Mouse (Mus musculus) urinary bladder, adult 18-20 months (tissue): ENCODE data around the gene Galntl6.

Experiments
- DNase-seq, 2 experiments: peaks; one replicate each; pipeline ENCODE4 v3.0.0; 2022; ENCODE audit warnings: low spot score in 2 of 2, mixed read lengths in 2 of 2

Galntl6 gene

DNA sequence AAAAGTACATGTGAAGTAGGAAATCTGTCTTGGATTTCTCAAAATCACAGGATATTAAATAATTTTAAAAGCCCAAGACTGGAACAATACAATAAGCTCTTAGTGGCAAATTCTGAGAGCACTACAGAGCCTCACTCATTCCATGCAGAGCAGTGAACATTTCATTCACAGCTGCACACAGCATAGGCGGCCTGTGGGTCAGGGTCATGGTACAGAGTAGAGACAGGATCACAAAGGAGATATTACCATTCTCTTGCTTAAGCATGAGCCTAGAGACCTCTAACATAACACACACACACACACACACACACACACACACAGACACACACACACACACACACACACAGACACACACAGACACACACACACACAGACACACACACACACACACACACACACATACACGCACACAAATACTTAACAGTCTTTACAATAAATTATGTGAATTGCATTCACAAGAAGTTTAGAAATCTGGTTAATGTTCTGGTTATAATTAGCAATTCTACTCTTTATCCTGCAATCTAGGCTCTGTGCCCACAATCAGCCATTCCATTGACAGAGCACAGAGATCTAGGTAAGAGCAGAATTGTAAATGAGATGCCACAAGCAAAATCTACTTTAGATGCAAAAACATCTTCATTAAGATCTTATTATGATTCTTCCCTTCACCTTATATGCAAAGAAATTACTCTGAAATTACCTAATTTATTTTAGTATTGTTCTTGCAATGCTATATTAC lies 653.7 kb downstream of the Galntl6 start:
- no peak for DNase-seq

DNA sequence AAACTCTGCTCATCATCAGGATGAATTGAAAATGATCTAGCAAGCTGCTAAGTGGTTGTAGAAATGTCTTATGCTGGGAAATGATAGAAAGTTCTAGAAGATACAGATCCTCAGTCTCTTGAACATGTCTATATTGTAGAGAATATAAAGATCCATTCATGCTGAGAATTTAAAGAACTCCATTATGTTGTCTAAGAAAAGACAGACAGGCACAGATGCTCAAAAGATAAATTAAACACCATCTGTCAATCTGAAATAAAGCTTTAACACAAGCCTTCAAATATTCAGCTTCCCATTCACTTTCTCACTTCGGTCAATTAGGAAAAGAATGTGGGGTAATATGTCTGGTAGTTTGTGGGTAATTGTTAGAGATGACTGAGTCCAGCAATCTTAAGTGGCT lies 658.8 kb downstream of the Galntl6 start:
- DNase-seq = no peak

DNA sequence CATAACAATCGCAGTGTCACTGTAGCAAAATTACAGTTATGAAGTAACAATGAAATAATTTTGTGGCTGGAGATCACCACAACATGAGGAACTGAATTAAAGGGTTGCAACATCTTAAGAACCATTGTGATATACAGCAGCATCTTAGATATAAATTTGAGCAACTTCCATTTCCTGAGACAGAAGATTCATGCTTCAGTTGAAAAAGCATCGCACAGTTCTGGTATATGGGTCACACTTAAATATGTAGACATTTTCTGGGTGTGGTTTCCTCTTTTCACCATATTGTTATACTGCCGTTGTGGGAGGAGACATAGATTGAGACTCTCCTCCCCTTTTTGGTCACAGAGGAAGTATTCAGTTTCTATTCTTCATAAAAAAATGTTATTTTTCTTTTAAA lies 667.6 kb downstream of the Galntl6 start:
- no peak for DNase-seq

DNA sequence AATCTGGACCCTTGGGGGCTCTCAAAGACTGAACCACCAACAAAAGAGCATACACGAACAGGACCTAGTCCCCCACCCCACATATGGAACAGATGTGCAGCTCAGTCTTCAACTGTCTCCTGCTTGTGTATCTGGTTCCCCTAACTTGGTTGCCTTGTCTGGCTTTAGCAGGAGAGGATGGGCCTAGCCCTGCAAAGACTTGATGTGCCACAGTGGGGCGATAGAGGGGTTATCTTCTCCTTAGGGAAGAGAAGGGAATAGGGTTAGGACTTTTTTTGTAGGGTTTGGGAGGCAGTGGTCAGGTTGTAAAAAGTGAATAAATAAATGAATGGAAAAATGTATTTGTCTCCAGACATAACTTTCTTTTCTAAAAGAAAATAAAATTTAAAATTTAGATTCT lies 678.2 kb downstream of the Galntl6 start:
- DNase-seq = no peak

GRCm38 (mm10) chr8:58228725-58229124 lies 683.7 kb downstream of the Galntl6 start:
- no peak for DNase-seq

- DNase-seq = no peak
Observed at GRCm38 (mm10) chr8:58217885-58218284, 694.6 kb downstream of the Galntl6 start.

DNA sequence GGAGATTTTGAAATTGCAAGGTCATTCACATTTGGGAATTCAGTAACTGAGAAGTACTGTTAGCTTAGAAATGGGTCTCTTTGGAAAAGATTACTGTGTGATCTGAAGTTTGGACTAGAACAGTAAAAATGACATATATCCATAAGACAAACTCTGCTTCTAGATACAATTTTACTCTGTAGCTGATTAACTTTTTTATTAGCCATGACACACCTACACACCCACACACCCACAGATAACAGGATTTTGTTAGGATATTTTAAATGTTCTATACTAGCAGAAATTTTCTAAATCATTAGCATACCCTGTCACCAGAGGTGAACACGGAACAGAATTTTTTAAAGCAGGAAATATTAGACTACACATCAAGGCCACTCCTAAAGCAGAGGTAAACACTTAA lies 722.7 kb downstream of the Galntl6 start:
- no peak for DNase-seq

GRCm38 (mm10) chr8:58146961-58147360 lies 765.5 kb downstream of the Galntl6 start:
- DNase-seq = peak in 1 of 2 experiments; percentile 4

DNA sequence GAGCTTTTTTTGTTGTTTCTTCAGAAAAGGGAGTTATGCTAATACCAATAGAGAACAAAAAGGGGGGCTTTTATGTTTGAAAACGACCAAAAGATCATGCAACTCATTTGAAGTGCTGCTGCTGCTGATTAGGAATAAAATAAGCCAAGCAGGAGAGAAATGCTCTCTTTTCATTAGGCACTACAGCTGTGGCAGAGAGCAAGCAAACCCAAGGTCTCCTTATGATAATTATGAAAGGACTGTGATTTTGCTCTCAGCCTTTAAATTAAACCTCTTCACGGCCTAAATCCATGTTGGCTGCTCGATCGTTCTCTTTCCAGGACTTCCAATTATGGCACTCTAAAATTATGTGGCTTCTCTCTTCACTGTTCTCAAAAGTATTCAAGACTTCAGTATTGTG lies 825.7 kb downstream of the Galntl6 start:
- DNase-seq = no peak

DNA sequence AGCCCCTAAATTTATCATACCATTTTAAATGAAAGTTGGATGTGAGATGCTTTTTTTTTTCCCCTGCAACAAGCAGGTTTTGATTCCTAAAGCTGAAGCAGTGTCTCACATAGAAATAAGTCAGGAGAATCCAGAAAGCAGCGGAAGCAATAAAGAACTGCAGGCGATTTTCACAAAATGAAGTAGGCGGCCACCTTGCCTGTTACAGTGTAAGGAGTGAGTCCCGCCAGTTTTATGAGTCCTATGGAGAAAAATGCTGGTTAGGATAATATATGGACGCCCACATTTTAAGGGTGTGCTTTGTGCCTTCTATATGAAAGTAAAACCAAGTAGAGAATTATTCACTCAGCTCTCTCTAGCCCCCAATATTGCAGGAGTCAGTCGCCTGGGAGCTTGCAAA lies 827.5 kb downstream of the Galntl6 start:
- no peak for DNase-seq

DNA sequence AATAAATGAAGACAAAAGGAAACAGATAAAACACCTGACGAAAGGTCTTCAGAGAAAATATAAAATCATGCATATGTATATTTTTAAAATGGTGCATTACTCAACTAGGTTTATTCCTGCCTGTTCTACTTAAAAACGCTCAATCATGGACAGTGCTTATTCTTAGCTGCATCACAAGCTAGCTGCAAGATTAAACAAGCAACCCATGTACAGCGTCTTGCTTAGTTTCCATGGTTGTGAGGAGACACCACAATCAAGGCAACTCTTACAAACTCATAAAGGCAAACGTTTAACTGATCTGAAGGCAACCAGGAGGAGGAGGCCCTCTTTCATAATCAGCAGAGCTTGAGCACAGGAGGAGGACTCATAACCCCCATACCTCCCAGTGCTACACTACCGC lies 830.7 kb downstream of the Galntl6 start:
- no peak for DNase-seq

DNA sequence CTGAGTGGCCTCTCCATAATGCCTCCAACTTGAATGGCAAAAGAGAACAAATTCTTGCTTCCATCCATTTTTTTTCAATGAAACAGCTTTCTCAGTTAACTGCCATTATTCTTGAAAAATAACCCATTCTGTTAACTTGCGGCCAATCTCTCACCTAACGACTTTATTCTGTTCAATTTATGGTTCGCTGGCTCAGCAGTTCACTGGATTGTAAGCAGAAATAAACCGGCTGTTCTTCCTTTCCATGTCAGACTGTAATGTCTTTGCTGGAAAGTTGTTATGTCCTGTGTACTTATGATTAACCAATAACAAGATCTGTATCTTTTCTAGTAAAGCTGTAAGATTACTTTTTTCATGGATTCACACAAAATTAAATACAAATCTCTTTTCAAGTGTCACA lies 837.8 kb downstream of the Galntl6 start:
- DNase-seq = no peak

- DNase-seq = no peak
Observed at GRCm38 (mm10) chr8:58073733-58074132, 838.7 kb downstream of the Galntl6 start.

GRCm38 (mm10) chr8:58032271-58032670 lies 880.2 kb downstream of the Galntl6 start:
- no peak for DNase-seq

GRCm38 (mm10) chr8:58025558-58025957 lies 886.9 kb downstream of the Galntl6 start:
- DNase-seq = no peak

- no peak for DNase-seq
Observed at GRCm38 (mm10) chr8:58025094-58025493, 887.3 kb downstream of the Galntl6 start.

- no peak for DNase-seq
Observed at GRCm38 (mm10) chr8:58023426-58024176, 888.8 kb downstream of the Galntl6 start.

DNA sequence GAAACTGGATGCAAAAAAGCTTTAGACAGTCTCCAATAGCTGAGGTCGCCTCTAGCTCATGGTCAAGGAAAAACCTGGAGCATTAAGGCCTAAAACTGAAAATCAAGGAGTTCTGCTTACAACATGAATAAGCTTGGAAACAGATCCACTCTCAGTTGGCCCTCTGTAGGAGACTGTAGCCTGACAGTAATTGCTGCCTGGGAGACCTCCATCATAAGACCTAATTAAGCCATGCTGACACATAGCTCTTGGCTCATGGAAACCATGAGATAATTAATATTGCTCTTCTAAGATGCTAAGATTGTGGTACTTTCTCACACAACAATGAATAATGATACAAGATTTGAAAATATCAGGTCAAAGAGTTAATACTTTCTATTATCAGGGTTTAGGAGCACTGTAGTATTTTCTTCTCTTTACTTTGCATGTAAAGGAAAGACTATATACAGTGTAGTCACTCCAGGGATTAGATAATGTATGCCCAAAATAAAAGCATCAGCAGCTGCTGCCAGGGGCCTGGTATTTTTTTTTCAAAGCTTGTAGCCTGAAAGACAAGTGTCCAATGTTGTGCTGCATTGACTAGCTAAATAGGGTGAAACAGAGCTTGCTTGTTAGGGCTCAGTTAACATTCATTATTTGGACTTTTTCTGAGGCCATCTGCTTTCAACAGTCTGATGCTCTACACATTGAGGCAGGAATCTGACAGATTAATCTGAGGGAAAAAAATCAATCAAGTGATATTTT lies 922.8 kb downstream of the Galntl6 start:
- DNase-seq = no peak

- no peak for DNase-seq
Observed at GRCm38 (mm10) chr8:57977372-57977771, 935.1 kb downstream of the Galntl6 start.

DNA sequence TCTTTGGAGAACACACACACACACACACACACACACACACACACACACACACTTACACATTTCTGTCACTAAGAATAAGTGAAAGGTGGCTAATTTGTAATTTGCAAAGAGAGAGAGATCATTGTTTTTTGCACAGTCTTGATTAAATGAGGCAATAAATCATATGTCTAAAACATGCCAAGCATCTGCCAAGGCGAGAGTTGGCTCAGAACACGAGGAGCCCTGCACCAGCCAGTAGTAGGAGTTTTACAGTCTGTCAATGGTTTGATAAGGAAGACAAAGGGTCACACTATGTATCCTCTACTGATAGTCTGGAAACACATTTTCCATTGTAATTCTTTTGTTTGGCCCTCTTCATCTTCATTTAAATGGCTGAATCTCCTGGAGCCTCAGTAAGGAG lies 938.3 kb downstream of the Galntl6 start:
- no peak for DNase-seq

- no peak for DNase-seq
Observed at GRCm38 (mm10) chr8:57972832-57973231, 939.6 kb downstream of the Galntl6 start.

GRCm38 (mm10) chr8:57966676-57967075 lies 945.8 kb downstream of the Galntl6 start:
- DNase-seq = no peak

- no peak for DNase-seq
Observed at GRCm38 (mm10) chr8:57965508-57965907, 946.9 kb downstream of the Galntl6 start.
